Mouse (Mus musculus) megakaryocyte, embryonic 14.5 days (primary cell): ENCODE results near the gene Inpp5k.

ENCODE experiments used
- FLI1 ChIP-seq: IDR thresholded peaks from 2 replicates; pipeline ENCODE4 v1.6.1; 2012; ENCODE audit warnings: low read length, inconsistent platforms, mixed read lengths
- GATA1 ChIP-seq: IDR thresholded peaks from 3 replicates; pipeline ENCODE4 v1.6.1; 2012; ENCODE audit warnings: mixed read lengths, low read length, inconsistent platforms, borderline replicate concordance

GRCm38 (mm10) chr11:75673411-75673810, 42.6 kb downstream of the Inpp5k start:
- TF ChIP-seq GATA1 = no peak
- TF ChIP-seq FLI1 = no peak
